Mouse (Mus musculus) kidney, adult 2 months (tissue): Measurements from ENCODE around the gene Rin2.

Experiments
- CTCF ChIP-seq: fragments of 200-500 bp; conservative IDR thresholded peaks from 2 replicates; pipeline ENCODE4 v1.5.1; 2011; ENCODE audit warnings: low read depth, mild to moderate bottlenecking, control low read depth, low read length, moderate library complexity, mixed read lengths; ENCODE audit not compliant: insufficient read depth, insufficient read length
- POLR2A ChIP-seq: fragments of 200-500 bp; IDR thresholded peaks from one replicate; pipeline ENCODE4 v1.6.1; 2011; ENCODE audit warnings: low read depth, low read length, control low read depth

GRCm38 (mm10) chr2:145691367-145692009 lies 16.5 kb downstream of the Rin2 start:
- TF ChIP-seq POLR2A (no peak), CTCF (no peak)
